Mouse (Mus musculus) liver, adult (tissue): ENCODE results near the gene Lypd5.

ENCODE experiments used
- GATA4 ChIP-seq: IDR thresholded peaks from 2 replicates; pipeline ENCODE4 v1.6.1; 2014; ENCODE audit warnings: mild to moderate bottlenecking, low read length; ENCODE audit not compliant: insufficient replicate concordance

Gene Lypd5

DNA sequence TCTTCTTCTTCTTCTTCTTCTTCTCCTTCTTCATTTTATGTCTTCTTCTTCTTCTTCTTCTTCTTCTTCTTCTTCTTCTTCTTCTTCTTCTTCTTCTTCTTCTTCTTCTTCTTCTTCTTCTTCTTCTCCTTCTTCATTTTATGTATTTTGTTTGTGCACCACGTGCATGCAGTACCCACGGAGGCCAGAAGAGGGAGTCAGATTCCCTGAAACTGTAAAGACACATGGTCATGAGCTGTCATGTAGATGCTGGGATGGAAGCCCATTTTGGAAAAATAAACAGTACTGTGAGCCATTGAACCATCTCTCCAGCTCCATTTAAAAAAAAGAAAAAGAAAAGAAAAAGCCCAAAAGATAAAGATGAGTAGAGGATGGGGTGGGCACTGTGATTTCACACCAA, 10.8 kb upstream of the Lypd5 start:
- TF ChIP-seq GATA4, result no peak

DNA sequence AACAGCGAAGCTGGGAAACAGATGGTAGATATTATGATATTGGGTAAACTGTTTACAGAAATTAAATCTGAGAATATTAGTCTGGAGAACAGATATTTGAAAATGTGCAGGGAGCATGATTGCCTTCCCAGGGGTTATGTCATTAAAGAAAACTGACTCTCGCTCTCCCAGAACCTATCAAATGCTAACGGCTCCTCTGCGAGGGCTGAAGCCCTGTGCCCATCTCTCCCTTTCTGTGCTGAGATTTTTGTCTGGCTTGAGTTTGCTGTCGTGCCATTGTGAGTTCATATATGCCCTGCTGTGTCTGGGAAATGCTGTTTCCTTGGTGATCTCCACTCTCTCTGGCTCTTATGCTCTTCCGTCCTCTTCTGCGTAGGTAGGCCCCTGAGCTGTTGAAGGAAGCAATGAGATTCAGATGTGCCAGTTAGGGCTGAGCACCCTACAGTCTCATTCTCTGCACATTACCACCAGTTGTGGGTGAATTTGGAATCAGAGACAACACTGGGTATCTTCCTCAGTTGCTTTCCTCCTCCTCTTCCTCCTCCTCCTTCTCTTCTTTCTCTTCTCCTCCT, 5.2 kb upstream of the Lypd5 start:
- TF ChIP-seq GATA4, result no peak

DNA sequence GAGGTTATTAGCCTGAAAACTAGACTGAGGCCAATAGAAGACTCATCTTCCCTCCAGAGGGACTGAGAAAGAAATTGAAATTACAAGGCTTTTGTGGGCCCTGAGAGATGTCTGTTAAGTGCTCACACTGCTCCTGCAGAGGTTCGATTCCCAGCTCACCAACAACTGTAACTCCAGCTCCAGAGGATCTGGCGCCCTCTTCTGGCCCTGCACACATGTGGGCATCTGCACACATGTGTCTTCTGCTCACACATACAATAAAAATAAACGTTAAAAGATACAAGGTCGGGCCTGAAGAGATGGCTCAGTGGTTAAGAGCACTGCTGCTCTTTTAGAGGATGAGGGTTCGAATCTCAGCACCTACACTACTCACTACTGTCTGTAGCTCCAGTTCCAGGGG, 2.6 kb upstream of the Lypd5 start:
- no peak for TF ChIP-seq GATA4

DNA sequence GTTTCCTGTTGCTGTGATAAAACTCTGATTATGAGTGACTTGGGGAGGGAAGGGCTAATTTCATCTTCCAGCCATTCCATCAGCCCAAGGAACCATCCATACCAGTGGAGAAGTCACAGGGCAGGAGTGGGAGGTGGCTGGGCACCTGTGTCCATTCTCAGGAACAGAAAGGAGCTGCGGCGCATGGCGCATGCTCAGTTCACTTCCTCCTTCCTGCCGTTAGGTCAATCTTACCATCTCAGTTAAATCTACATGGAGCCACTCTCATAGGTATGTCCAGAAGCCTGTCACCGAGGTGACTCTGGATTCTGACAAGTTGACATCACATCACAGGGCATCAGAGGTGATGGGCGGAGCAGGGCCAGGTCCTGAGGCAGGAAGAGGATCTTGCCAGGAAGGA, 6.7 kb downstream of the Lypd5 start:
- TF ChIP-seq GATA4, result no peak

DNA sequence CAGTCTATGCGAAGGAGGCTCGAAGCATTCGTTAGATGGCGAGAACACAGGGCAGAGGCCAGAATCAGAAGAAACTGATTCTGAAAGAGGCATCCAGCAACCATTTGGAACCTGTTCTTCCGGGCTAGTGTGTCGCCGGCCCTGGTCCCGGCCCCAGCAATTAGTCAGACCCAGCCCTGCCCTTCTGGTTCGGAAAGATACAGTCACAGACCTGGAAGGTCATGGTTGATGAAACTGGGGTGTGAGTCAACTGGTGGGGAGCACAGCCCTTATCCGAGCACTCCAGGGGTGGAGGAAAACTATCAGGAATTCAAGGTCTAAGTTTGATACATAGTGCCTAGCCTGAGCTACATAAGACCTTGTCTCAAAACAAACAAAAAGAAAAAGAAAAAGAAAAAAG, 7.1 kb downstream of the Lypd5 start:
- no peak for TF ChIP-seq GATA4

DNA sequence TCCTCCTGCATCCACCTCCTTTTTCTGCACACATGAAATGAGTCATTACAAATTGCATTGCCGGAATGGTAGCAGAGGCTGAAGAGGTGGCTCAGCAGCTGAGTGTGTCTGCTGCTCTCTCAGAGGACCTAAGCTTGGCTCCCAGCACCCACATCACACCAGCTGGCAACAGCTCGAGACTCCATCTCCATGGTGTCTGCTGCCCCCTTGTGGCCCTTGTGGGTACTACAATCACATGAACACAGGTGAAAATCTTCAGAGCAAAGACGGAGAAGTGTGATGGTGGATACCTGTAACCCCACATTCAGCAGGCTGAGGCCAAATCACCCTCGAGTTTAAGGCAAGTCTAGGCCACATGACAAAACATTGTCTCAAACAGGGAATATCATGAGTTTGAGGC, 8.9 kb downstream of the Lypd5 start:
- TF ChIP-seq GATA4, result no peak

DNA sequence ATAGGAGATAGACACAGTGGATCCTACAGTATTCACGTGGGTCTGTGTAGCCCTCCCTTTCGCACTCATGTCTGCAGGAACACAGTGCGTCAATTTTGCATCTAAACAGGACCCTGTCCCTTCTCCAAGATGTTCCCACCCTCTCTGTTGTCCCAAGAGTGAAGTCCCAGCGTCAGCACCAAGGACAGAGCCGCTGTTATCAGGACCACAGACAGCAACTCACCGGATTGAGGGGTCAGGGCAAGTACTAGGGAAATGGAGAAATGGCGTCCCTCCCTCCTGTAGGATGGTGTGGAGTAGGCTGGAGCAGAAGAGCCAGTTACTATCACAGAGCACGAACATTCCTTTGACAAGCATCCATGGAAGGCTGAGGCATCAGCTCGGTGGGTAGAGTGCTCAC, 10.3 kb downstream of the Lypd5 start:
- TF ChIP-seq GATA4, result no peak

DNA sequence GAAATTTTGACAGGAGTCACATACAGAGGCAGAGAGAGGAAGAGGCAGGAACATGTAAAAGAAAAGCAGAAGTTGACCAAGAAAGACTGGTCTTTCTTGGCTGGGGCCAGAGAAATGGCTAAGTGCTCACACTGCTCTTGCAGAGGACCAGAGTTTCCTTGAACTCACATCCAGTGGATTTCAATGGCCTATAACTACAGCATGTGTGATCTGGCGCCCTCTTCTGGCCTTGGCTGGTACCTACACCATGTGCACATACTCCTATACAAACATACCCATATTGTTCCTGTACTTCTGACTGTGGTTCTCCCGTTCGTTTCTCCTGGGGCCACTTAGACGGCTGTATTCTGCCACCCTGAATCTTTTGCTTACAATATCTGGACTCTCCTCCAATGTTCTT, 12.0 kb downstream of the Lypd5 start:
- TF ChIP-seq GATA4, result no peak

DNA sequence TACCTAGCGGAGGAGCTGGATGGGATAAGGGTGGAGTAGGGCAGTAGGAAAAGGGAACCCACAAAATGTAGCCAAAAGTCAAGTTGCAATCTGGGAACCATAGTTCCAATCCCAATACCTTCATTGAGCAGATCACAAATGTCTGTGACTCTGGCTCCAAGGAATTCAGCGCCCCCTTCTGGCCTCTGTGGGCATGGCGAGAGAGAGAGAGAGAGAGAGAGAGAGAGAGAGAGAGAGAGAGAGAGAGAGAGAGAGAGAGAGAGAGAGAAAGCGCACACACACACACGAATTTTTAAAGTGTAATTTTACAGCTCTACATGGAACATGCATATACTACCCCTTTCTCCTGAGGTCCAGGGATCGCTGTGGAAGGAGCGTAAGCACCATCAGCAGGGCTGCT, 14.2 kb downstream of the Lypd5 start:
- TF ChIP-seq GATA4, result no peak

DNA sequence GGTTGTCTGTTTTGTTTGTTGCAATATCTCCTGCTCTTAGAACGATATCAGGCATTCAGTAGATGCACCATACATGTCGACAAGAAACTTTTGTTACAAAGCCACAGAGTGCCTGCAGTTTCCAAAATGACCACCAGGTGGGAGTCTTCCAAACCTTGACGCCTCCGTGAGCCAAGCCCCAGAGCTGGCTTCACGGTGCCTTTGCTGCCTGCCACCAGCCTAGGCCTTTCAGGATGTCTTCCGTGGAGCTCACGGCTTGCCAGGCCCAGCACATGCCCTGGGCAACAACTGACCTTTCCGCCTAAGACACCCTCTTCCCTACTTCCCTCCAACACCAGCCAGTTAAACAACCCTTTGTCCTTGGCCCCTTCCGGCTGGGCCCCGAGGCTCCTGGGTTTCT, 15.8 kb downstream of the Lypd5 start:
- TF ChIP-seq GATA4, result no peak

DNA sequence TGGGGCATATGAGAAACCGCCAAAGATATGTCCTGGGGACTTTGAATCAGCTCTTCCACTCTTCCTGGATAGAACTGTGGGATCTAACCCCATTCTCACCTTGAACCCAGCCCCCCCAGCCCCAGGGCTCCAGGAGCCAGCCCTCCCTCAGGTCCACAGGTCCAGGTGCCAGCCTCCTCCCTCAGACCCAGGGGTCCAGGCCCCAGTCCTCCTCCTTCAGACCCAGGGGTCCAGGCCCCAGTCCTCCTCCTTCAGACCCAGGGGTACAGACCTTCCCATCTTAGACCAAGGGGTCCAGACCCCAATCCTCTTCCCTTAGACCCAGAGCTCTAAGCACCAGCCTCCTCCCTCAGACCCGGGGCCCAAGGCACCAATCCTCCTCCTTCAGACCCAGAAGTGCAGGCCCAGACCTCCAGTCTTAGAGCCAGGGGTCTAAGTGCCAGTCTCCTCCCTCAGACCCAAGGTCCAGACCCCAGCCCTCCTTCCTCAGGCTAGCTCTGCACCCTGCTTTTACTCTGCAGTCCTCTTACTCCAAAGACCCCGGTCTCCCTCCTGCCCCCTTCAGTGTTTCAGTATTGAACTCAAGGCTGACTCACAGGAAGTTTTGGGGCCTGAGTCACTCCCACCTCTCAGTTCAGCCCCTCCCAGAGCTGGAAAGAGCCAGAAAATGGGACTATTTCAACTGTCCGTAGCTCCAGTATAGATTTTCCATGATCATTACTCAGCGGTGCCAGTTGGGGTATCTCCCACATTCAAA, 16.4 kb downstream of the Lypd5 start:
- TF ChIP-seq GATA4, result no peak

DNA sequence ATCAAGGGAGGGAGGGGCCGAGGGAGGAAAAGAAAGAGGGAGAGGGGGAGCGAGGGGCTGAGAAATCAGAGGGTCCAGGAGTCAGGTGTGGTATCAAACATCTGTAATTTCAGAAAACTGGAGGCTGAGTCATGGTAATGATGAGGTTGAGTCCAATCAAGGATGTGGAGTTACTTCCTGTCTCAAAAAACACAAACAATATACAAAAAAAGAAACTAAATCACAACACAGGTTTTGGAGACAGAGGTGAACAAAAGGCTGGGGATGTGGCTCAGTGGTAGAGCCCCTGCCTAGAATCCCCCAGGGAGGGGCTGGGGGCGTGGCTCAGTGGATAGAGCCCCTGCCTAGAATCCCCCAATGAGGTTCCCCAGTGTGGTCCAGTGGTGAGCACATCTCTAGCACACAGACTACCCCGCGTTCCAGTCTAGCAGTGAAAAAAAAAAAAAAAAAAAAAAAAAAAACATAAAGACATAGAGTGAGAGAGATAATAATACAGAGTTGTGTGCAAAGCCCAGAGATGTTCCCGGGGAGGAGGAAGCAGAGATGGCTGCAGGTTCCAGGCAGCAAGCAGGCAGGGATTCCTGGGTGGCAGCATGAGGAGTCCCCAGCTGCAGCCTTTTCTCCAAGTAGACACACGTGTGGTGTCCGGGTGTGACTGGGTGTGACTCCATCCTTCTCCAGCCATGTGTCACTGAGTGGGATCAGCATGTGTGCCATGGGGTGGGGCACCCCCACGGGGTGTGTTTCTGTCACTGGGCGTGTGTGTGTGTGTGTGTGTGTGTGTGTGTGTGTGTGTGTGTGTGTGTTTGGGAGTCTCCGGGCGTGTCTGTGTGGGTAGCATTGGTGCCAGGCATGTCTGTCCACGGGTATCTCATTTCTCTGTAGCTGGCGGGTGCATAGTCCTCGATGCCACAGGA, 18.0 kb downstream of the Lypd5 start:
- no peak for TF ChIP-seq GATA4

DNA sequence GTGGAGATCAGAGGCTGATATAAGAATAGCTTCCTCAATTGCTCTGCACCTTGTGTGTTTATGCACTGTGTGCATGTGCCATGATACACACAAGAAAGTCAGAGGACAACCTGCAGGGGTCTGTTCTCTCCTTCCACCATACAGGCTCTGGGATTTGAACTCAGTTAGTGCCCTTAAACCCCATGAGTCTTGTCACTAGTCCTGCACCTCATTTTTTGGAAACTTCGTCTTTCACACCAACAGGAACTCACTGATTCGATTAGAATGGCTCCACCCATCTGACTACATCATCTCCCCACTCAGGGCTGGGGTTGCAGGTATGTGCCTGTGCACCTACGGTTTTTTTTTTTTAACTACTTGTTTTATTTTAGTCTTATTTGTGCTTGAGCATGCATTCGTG, 19.2 kb downstream of the Lypd5 start:
- TF ChIP-seq GATA4, result no peak

DNA sequence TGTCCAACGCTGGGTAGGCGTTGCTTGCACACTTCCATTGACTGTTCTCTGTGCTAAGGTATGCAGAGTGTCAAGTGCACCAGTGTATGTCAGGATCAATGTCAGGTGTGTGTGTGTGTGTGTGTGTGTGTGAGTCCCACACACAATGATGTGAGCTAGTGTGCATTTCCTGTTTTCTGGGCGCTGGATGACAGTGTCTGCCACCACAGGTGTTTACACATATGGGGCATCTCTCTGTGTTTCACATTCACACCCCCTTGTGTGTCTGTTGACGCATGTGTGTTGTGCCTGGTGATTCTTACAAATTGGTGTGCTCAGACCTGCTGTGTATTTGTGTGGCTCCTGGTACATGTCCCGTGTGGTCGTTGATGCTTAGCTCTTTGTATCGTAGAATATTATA, 19.9 kb downstream of the Lypd5 start:
- TF ChIP-seq GATA4, result no peak

DNA sequence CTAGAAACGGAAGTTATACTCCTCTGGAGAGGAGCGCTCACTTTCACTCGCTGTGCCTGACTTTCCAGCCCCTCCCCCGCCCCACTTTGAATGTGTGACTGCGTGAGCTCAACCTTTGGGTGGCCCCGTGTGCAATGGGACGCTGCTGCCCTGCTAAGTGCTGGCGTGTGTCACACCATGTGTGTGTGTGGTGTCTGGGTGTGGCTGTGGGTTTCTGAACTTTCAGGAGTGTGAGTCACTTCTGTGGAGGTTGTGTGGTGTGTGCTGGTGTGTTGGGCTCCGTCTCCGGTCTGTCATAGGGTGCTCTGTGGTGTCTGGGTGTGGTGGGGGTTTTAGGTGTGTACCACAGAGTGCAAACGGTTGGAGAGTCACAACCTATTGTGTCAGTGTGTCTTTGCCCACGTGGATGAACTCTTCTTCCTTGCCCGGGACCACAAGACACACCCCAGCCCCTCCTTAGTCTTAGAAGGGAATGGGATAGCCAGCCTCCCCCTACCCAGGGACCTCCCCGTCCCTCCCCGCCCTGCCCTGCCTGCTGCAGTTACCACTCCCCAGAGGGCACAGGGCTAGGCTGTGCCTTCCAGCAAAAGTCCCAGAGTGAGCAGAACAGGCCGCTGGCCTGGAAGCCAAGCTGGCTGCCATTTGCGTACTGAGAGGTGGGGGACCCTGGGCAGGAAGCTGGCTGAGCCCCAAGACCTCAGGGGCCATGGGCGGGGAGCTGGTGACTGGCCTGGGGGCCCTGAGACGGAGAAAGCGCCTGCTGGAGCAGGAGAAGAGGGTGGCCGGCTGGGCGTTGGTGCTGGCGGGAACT, 20.9 kb downstream of the Lypd5 start, which contains the start of gene Kcnn4:
Gene Kcnn4 (plus strand): TSS at position 533 of the 811 bp plus-strand sequence.
- TF ChIP-seq GATA4, result no peak
